Mouse (Mus musculus): ENCODE measurements around the gene Gm21060. TPM values are rescaled to one million over a fixed set of nuclear protein-coding genes. Genes with fewer than 3 reads are reported as not detected.
"Not testable (repeated sequence)": the region's sequence is repeated elsewhere in the genome, so short reads cannot be mapped to it uniquely, and the experiment has no call there.

Gene Gm21060
- total RNA-seq (2014; rRNA removed) (not detected in 2 replicates), polyA plus RNA-seq (2015; fragmentation: Nextera tagmentation; extraction: Ambion mirVana) (not detected in 2 replicates)

- Histone ChIP-seq H3K4me2 (ENCODE audit: low read depth) (no peak within 1 kb of the TSS), H3K4me1 (ENCODE audit: insufficient read depth) (no peaks in the 10 kb centered on the region), H3K27ac (ENCODE audit: low read depth, low read length) (no peak within 1 kb of the TSS), H3K9me3 (ENCODE audit: low read length) (no peaks in the 10 kb centered on the region), H3K9ac (no peak within 1 kb of the TSS), H3K27me3 (ENCODE audit: insufficient read depth, low read length) (no peaks in the 10 kb centered on the region), H3K36me3 (ENCODE audit: insufficient read depth) (no peaks in the 10 kb centered on the region), H3K4me3 (ENCODE audit: low read depth, low read length) (no peak within 1 kb of the TSS)
- ATAC-seq (no peak), DNase-seq (no peak)
- no peak for TF ChIP-seq CTCF (IDR thresholded peaks at IDR 0.05; ENCODE audit: low read depth)
- WGBS = 90% methylated on average over 2 of the region's 2 CpGs
Observed at GRCm38 (mm10) chr19:61296969-61297368, at the start of gene Gm21060. Gm21060 (minus strand) TSS chr19:61297069.

- not testable (repeated sequence) for H3K4me1 ChIP-seq (ENCODE audit: insufficient read depth); H3K27ac ChIP-seq (ENCODE audit: low read depth, low read length); H3K36me3 ChIP-seq (ENCODE audit: insufficient read depth); ATAC-seq; H3K27me3 ChIP-seq (ENCODE audit: insufficient read depth, low read length); H3K9ac ChIP-seq; H3K4me2 ChIP-seq (ENCODE audit: low read depth); H3K9me3 ChIP-seq (ENCODE audit: low read length); DNase-seq; H3K4me3 ChIP-seq (ENCODE audit: low read depth, low read length)
- WGBS = 81% methylated on average over 3 of the region's 3 CpGs
Observed at GRCm38 (mm10) chr19:61320844-61321243, 24.0 kb upstream of the Gm21060 start.

- not testable (repeated sequence) for ATAC-seq, DNase-seq
Observed at GRCm38 (mm10) chr19:61313185-61313584, 16.3 kb upstream of the Gm21060 start.

GRCm38 (mm10) chr19:61312400-61312799 is 15.5 kb upstream of the Gm21060 start:
- 87% methylated on average over 10 of the region's 10 CpGs for WGBS
- H3K27ac ChIP-seq (ENCODE audit: low read depth, low read length); H3K4me3 ChIP-seq (ENCODE audit: low read depth, low read length); H3K27me3 ChIP-seq (ENCODE audit: insufficient read depth, low read length); H3K4me2 ChIP-seq (ENCODE audit: low read depth); H3K4me1 ChIP-seq (ENCODE audit: insufficient read depth); ATAC-seq; H3K9ac ChIP-seq; DNase-seq; H3K36me3 ChIP-seq (ENCODE audit: insufficient read depth); H3K9me3 ChIP-seq (ENCODE audit: low read length): not testable (repeated sequence)

More at GRCm38 (mm10) chr19:61313185-61313584, 16.3 kb upstream of the Gm21060 start:
- not testable (repeated sequence) for H3K27ac ChIP-seq (ENCODE audit: low read depth, low read length); H3K4me2 ChIP-seq (ENCODE audit: low read depth); H3K27me3 ChIP-seq (ENCODE audit: insufficient read depth, low read length); H3K9ac ChIP-seq; H3K9me3 ChIP-seq (ENCODE audit: low read length); H3K36me3 ChIP-seq (ENCODE audit: insufficient read depth); H3K4me3 ChIP-seq (ENCODE audit: low read depth, low read length); H3K4me1 ChIP-seq (ENCODE audit: insufficient read depth)
- WGBS = 20% methylated on average over 11 of the region's 11 CpGs

GRCm38 (mm10) chr19:61308083-61308482 is 11.2 kb upstream of the Gm21060 start:
- not testable (repeated sequence) for H3K9ac ChIP-seq; H3K4me1 ChIP-seq (ENCODE audit: insufficient read depth); H3K27me3 ChIP-seq (ENCODE audit: insufficient read depth, low read length); H3K4me2 ChIP-seq (ENCODE audit: low read depth); H3K36me3 ChIP-seq (ENCODE audit: insufficient read depth); DNase-seq; ATAC-seq; H3K9me3 ChIP-seq (ENCODE audit: low read length); H3K27ac ChIP-seq (ENCODE audit: low read depth, low read length); H3K4me3 ChIP-seq (ENCODE audit: low read depth, low read length)
- 53% methylated on average over 1 of the region's 1 CpGs for WGBS

- not testable (repeated sequence) for ATAC-seq; H3K4me3 ChIP-seq (ENCODE audit: low read depth, low read length); DNase-seq; H3K36me3 ChIP-seq (ENCODE audit: insufficient read depth); H3K4me1 ChIP-seq (ENCODE audit: insufficient read depth); H3K27me3 ChIP-seq (ENCODE audit: insufficient read depth, low read length); H3K9ac ChIP-seq; H3K9me3 ChIP-seq (ENCODE audit: low read length); H3K4me2 ChIP-seq (ENCODE audit: low read depth); H3K27ac ChIP-seq (ENCODE audit: low read depth, low read length)
- WGBS = 61% methylated on average over 4 of the region's 4 CpGs
Observed at GRCm38 (mm10) chr19:61285033-61285432, 11.8 kb downstream of the Gm21060 start.

GRCm38 (mm10) chr19:61283581-61283980 is 13.3 kb downstream of the Gm21060 start:
- DNase-seq = no peak
- H3K4me1 ChIP-seq (ENCODE audit: insufficient read depth) = no peaks in the 10 kb centered on the region
- H3K4me3 ChIP-seq (ENCODE audit: low read depth, low read length) = no peak overlapping the region
- no peak for ATAC-seq
- no peak overlapping the region for H3K4me2 ChIP-seq (ENCODE audit: low read depth)
- H3K9ac ChIP-seq = no peak overlapping the region
- no peak overlapping the region for H3K27ac ChIP-seq (ENCODE audit: low read depth, low read length)
- no peaks in the 10 kb centered on the region for H3K27me3 ChIP-seq (ENCODE audit: insufficient read depth, low read length)
- H3K36me3 ChIP-seq (ENCODE audit: insufficient read depth) = no peaks in the 10 kb centered on the region
- H3K9me3 ChIP-seq (ENCODE audit: low read length) = no peaks in the 10 kb centered on the region
- no peak for TF ChIP-seq CTCF (IDR thresholded peaks at IDR 0.05; ENCODE audit: low read depth)
- WGBS = 54% methylated on average over 1 of the region's 1 CpGs

- TF ChIP-seq CTCF (IDR thresholded peaks at IDR 0.05; ENCODE audit: low read depth) = no peak
- no peak for ATAC-seq
- no peak overlapping the region for H3K4me2 ChIP-seq (ENCODE audit: low read depth)
Observed at GRCm38 (mm10) chr19:61275446-61275845, 21.4 kb downstream of the Gm21060 start.

GRCm38 (mm10) chr19:61269141-61269540 is 27.7 kb downstream of the Gm21060 start:
- H3K27ac ChIP-seq (ENCODE audit: low read depth, low read length); ATAC-seq; H3K4me1 ChIP-seq (ENCODE audit: insufficient read depth); H3K4me2 ChIP-seq (ENCODE audit: low read depth); H3K9ac ChIP-seq; H3K4me3 ChIP-seq (ENCODE audit: low read depth, low read length); H3K9me3 ChIP-seq (ENCODE audit: low read length); H3K36me3 ChIP-seq (ENCODE audit: insufficient read depth); DNase-seq; H3K27me3 ChIP-seq (ENCODE audit: insufficient read depth, low read length): not testable (repeated sequence)
- 42% methylated on average over 11 of the region's 11 CpGs for WGBS

More at GRCm38 (mm10) chr19:61275446-61275845, 21.4 kb downstream of the Gm21060 start:
- Histone ChIP-seq H3K4me1 (ENCODE audit: insufficient read depth) (no peaks in the 10 kb centered on the region), H3K9ac (no peak overlapping the region), H3K27ac (ENCODE audit: low read depth, low read length) (no peak overlapping the region), H3K27me3 (ENCODE audit: insufficient read depth, low read length) (no peaks in the 10 kb centered on the region), H3K36me3 (ENCODE audit: insufficient read depth) (no peaks in the 10 kb centered on the region), H3K4me3 (ENCODE audit: low read depth, low read length) (no peak overlapping the region), H3K9me3 (ENCODE audit: low read length) (no peaks in the 10 kb centered on the region)
- no peak for DNase-seq
- WGBS = 88% methylated on average over 1 of the region's 1 CpGs
